ENCODE assay signal across 2 mouse cellular contexts in the genomic region with DNA sequence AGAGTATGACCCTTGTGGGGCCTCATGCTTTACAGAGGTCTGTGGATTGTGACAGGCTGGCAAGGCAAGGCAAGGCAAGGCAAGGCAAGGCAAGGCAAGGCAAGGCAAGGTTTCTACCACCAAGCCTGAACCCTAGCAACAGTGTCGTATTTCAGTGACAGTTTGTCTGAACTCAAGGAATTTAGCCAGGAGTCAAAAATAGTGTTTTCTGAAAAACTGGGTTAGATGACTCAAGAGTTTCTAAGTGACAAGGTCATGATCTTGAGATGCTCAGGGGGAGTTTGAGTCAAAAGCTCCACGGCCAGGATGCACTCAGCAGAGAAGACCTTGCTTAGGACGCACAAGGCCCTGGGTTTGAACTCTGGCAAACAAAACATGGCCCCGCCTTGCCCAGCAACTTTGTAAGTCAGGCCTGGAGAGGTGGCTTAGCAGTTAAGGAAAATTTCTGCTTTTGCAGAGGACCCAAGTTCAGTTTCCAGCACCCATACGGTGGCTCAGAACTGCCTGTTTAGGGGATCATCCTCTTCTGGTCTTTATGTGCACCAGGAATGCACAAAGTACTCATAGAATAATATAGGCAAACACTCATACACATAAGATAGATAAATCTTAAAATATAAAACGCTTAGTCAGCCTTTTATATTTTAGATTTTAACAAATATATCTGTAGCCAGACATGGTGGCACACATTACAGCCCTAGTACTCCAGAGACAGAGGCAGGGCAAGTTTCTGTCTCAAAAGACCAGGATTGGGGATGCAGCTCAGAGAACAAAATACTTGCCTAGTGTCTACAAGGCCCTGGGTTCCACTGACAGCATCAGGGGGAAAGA.
TF ChIP-seq lines count a peak whose summit lies in the region.

No protein-coding gene starts in this region.

TF ChIP-seq in CH12.LX, 34 proteins besides CTCF, POLR2A, EP300 and RAD21:
- no peak for TF ChIP-seq USF2 (conservative IDR thresholded peaks at IDR 0.05; ENCODE audit: low read depth, low read length)
- TF ChIP-seq RCOR1 (conservative IDR thresholded peaks at IDR 0.05; ENCODE audit: low read depth, low read length): no peak
- TF ChIP-seq ELF1 (IDR thresholded peaks at IDR 0.05; ENCODE audit: low read depth, low read length): no peak
- no peak for TF ChIP-seq NRF1 (IDR thresholded peaks at IDR 0.05; ENCODE audit: low read depth, low read length)
- TF ChIP-seq TBP (conservative IDR thresholded peaks at IDR 0.05; ENCODE audit: low read depth, low read length): no peak
- TF ChIP-seq MAFK (IDR thresholded peaks at IDR 0.05; ENCODE audit: insufficient replicate concordance, low read length): 0 out of 2 replicates have a peak, but pooled peaks have one; percentile 24

TF ChIP-seq in MEL, 35 proteins besides CTCF, POLR2A, EP300 and RAD21:
- TF ChIP-seq ELF1 (IDR thresholded peaks at IDR 0.05; ENCODE audit: low read depth, low read length) (no peak), MAFK (IDR thresholded peaks at IDR 0.05; ENCODE audit: borderline replicate concordance, low read depth, low read length) (peak; percentile 72; the same call in 1 of the 2 replicates)
